In genomic region chr13:69991253-69991891, GRCm38 (mm10) we compare ENCODE assay signal across 8 mouse cellular contexts.
DNase-seq lines count a peak whose midpoint lies in the region; ATAC-seq and TF ChIP-seq lines count a peak whose summit lies in the region.

No protein-coding gene starts in this region.

- H3K9me3 ChIP-seq in CH12.LX (replicated peaks; ENCODE audit: low read length), result peaks cover 76% of the 10 kb centered on the region

- H3K79me2 ChIP-seq in CH12.LX (replicated peaks; ENCODE audit: control insufficient read depth, extremely low read depth, insufficient read depth, poor library complexity, severe bottlenecking), result no peaks in the 10 kb centered on the region

- H3K27me3 ChIP-seq in CH12.LX (replicated peaks), result no peaks in the 10 kb centered on the region

- no peak overlapping the region for H3K9ac ChIP-seq in CH12.LX (ENCODE audit: insufficient read depth, low read depth)

- in situ Hi-C loops in CH12.LX (cut with MboI; ENCODE audit: low pct_ligation_motif_present, low pct_unique_long_range_greater_than_20kb, low sequenced_read_pairs), result loop anchor here (25.0 kb wide), 1 partner anchor 304 kb away; no protein-coding TSS in a partner anchor

- 28% methylated on average over 11 of the region's 11 CpGs for WGBS in lung, adult 2 months

- DNase-seq in CH12.LX (ENCODE audit: extremely low read depth) (no peak), ZHBTc4 (ENCODE audit: low read depth, low spot score) (peak; percentile 75)
- peak; percentile 75 to 82 for DNase-seq in cerebellum, postnatal 4 days (ENCODE audit: low spot score in 2 of 2)
- peak; percentile 35 for DNase-seq in gastrocnemius, postnatal 14 days
- peak; percentile 78 for DNase-seq in layer of hippocampus, adult 11-12 months (ENCODE audit: low spot score)
- DNase-seq in lung, adult 2 months, result peak; percentile 23
- DNase-seq in retina, postnatal 1 day, result peak; percentile 78

- no peak for TF ChIP-seq POLR2A in CH12.LX (IDR thresholded peaks at IDR 0.05; ENCODE audit: low read depth, low read length)
- TF ChIP-seq POLR2A in lung, adult 2 months (IDR thresholded peaks at IDR 0.05; ENCODE audit: borderline replicate concordance, extremely low read depth, low read depth, low read length), result no peak

- H3K4me2 ChIP-seq in CH12.LX (ENCODE audit: insufficient read depth, low read depth, poor library complexity, severe bottlenecking), result no peak overlapping the region

- intact Hi-C loops in gastrocnemius, postnatal 14 days (cut with DNase I; ENCODE audit: low total_unique reads), result loop anchor here (5.0 kb wide), 1 partner anchor 249 kb away; no protein-coding TSS in a partner anchor

- TF ChIP-seq EP300 in CH12.LX (IDR thresholded peaks at IDR 0.05; ENCODE audit: low read length), result no peak

- TF ChIP-seq CTCF in CH12.LX (conservative IDR thresholded peaks at IDR 0.05 in 1 of 2, IDR thresholded peaks at IDR 0.05 in 1 of 2; ENCODE audit: low read depth in 2 of 2, low read length in 2 of 2), result peak; percentile 27 to 48; a peak in 3 of 4 replicates
- peak; percentile 59 for TF ChIP-seq CTCF in lung, adult 2 months (IDR thresholded peaks at IDR 0.05; ENCODE audit: insufficient read depth, low read length)

- no peak overlapping the region for H3K4me3 ChIP-seq in CH12.LX (replicated peaks in 1 of 3; ENCODE audit: low read depth in 2 of 3, low read length in 2 of 3, poor library complexity in 1 of 3)
- H3K4me3 ChIP-seq in lung, adult 2 months (replicated peaks; ENCODE audit: extremely low read depth, low read depth, low read length), result no peak overlapping the region

- TF ChIP-seq RAD21 in CH12.LX (IDR thresholded peaks at IDR 0.05; ENCODE audit: low read depth, low read length), result peak; percentile 13

- no peak for ATAC-seq in erythroid progenitor cell, adult 5-6 weeks (replicated peaks; ENCODE audit: low FRiP score, poor library complexity, severe bottlenecking)

- H3K4me1 ChIP-seq in CH12.LX (ENCODE audit: control insufficient read depth in 1 of 2, insufficient read depth in 2 of 2), result no peaks in the 10 kb centered on the region
- H3K4me1 ChIP-seq in lung, adult 2 months (ENCODE audit: control insufficient read depth, insufficient read depth, low read length), result no peaks in the 10 kb centered on the region

- H3K27ac ChIP-seq in CH12.LX (ENCODE audit: insufficient read depth, low read depth), result no peak overlapping the region

- dilution Hi-C loops in CH12.LX (cut with MboI; ENCODE audit: extremely low pct_ligation_motif_present, extremely low pct_unique_long_range_greater_than_20kb, low sequenced_read_pairs), result no loop called here

- no peaks in the 10 kb centered on the region for H3K36me3 ChIP-seq in CH12.LX (replicated peaks in 1 of 2; ENCODE audit: control insufficient read depth in 1 of 2, insufficient read depth in 1 of 2, low read length in 1 of 2)

TF ChIP-seq in CH12.LX, 34 proteins besides CTCF, POLR2A, EP300 and RAD21:
- TF ChIP-seq SMC3 (IDR thresholded peaks at IDR 0.05; ENCODE audit: low read depth, low read length), result peak; percentile 43
- no peak for TF ChIP-seq ZMIZ1 (IDR thresholded peaks at IDR 0.05; ENCODE audit: low read depth, low read length)
- TF ChIP-seq JUND (conservative IDR thresholded peaks at IDR 0.05; ENCODE audit: low read depth, low read length), result no peak
- no peak for TF ChIP-seq HCFC1 (IDR thresholded peaks at IDR 0.05; ENCODE audit: low read depth, low read length)
TF ChIP-seq in CH12.LX: peak in this region for 1.
